Mouse (Mus musculus) cerebellum, postnatal 36 days (tissue): ENCODE data around the gene Dph7.
"Not testable (repeated sequence)": the region's sequence is repeated elsewhere in the genome, so short reads cannot be mapped to it uniquely, and the experiment has no call there.

Source experiments
- DNase-seq, 2 experiments: peaks; one replicate each; pipeline ENCODE4 v3.0.0; 2021 to 2022; ENCODE audit warnings: mixed read lengths in 2 of 2

The Dph7 gene

GRCm38 (mm10) chr2:24962304-24963000 lies at the start of gene Dph7:
Dph7 (plus strand) TSS chr2:24962400.
- DNase-seq: peak; percentile 88 to 90

- no peak for DNase-seq
Observed at GRCm38 (mm10) chr2:24912589-24912988, 49.6 kb upstream of the Dph7 start.

GRCm38 (mm10) chr2:24914762-24915161 lies 47.4 kb upstream of the Dph7 start:
- DNase-seq: no peak

GRCm38 (mm10) chr2:24918930-24919838 lies 43.0 kb upstream of the Dph7 start, which contains the start of gene Ehmt1:
Ehmt1 (minus strand) TSS chr2:24919614.
- peak; percentile 93 to 96 for DNase-seq

- DNase-seq: no peak
Observed at GRCm38 (mm10) chr2:24919839-24920175, 42.4 kb upstream of the Dph7 start.

- no peak for DNase-seq
Observed at GRCm38 (mm10) chr2:24923561-24923960, 38.6 kb upstream of the Dph7 start.

GRCm38 (mm10) chr2:24925284-24925683 lies 36.9 kb upstream of the Dph7 start:
- DNase-seq: no peak

- DNase-seq: no peak
Observed at GRCm38 (mm10) chr2:24926345-24926964, 35.7 kb upstream of the Dph7 start.

- DNase-seq: no peak
Observed at GRCm38 (mm10) chr2:24926965-24927358, 35.2 kb upstream of the Dph7 start.

- peak; percentile 42 to 53 for DNase-seq
Observed at GRCm38 (mm10) chr2:24927810-24928479, 34.3 kb upstream of the Dph7 start.

- no peak for DNase-seq
Observed at GRCm38 (mm10) chr2:24929119-24929518, 33.1 kb upstream of the Dph7 start.

- no peak for DNase-seq
Observed at GRCm38 (mm10) chr2:24929593-24929992, 32.6 kb upstream of the Dph7 start.

GRCm38 (mm10) chr2:24934441-24934963 lies 27.7 kb upstream of the Dph7 start:
- peak; percentile 51 to 55 for DNase-seq

GRCm38 (mm10) chr2:24935057-24935796 lies 27.0 kb upstream of the Dph7 start, which contains the start of gene Arrdc1:
Arrdc1 (minus strand) TSS chr2:24935252.
- DNase-seq: peak; percentile 77 to 82

- no peak for DNase-seq
Observed at GRCm38 (mm10) chr2:24942092-24942491, 20.1 kb upstream of the Dph7 start.

- not testable (repeated sequence) for DNase-seq
Observed at GRCm38 (mm10) chr2:24944304-24944703, 17.9 kb upstream of the Dph7 start.

- peak; percentile 98 to 99 for DNase-seq
Observed at GRCm38 (mm10) chr2:24949421-24950188, 12.6 kb upstream of the Dph7 start, which contains the start of gene Zmynd19. Zmynd19 (plus strand) TSS chr2:24949792.

GRCm38 (mm10) chr2:24950189-24950535 lies 12.0 kb upstream of the Dph7 start:
- DNase-seq: no peak

GRCm38 (mm10) chr2:24952537-24953055 lies 9.6 kb upstream of the Dph7 start:
- no peak for DNase-seq

- DNase-seq: peak; percentile 19 to 27
Observed at GRCm38 (mm10) chr2:24960910-24961309, 1.3 kb upstream of the Dph7 start.

- DNase-seq: no peak
Observed at GRCm38 (mm10) chr2:24970386-24970785, 8.2 kb downstream of the Dph7 start.
